Mouse (Mus musculus) heart, embryonic 15.5 days (tissue): ENCODE results near the gene Ccr3. TPM values are rescaled to one million over a fixed set of nuclear protein-coding genes. Genes with fewer than 3 reads are reported as not detected.

Experiments
- ATAC-seq: fragments of 200-750 bp; cut with Nextera tagmentation; replicated peaks from 2 replicates; pipeline ENCODE4 v1.8.0; 2017; ENCODE audit warnings: low read depth, moderate TSS enrichment; ENCODE audit not compliant: insufficient number of reproducible peaks, insufficient read depth, low FRiP score
- H3K27ac ChIP-seq: fragments of 300-500 bp; sonication (generic); 2 replicates; pipeline ENCODE4 v1.5.1; 2015; ENCODE audit warnings: mild to moderate bottlenecking, inconsistent platforms
- H3K27me3 ChIP-seq: fragments of 300-500 bp; sonication (generic); 2 replicates; pipeline ENCODE4 v1.6.1; 2015; ENCODE audit warnings: inconsistent platforms
- H3K36me3 ChIP-seq: fragments of 300-500 bp; sonication (generic); 2 replicates; pipeline ENCODE4 v1.6.1; 2015; ENCODE audit warnings: mild to moderate bottlenecking, inconsistent platforms
- H3K4me1 ChIP-seq: fragments of 300-500 bp; sonication (generic); replicated peaks from 2 replicates; pipeline ENCODE4 v1.6.1; 2015; ENCODE audit warnings: inconsistent platforms
- H3K4me2 ChIP-seq: fragments of 300-500 bp; sonication (generic); 2 replicates; pipeline ENCODE4 v1.6.1; 2015; ENCODE audit warnings: inconsistent platforms, mild to moderate bottlenecking, moderate library complexity
- H3K4me3 ChIP-seq: fragments of 300-500 bp; sonication (generic); 2 replicates; pipeline ENCODE4 v1.5.1; 2015; ENCODE audit warnings: mild to moderate bottlenecking, inconsistent platforms
- H3K9ac ChIP-seq: fragments of 300-500 bp; sonication (generic); 2 replicates; pipeline ENCODE4 v1.6.1; 2015; ENCODE audit warnings: mild to moderate bottlenecking, inconsistent platforms
- H3K9me3 ChIP-seq: fragments of 300-500 bp; sonication (generic); replicated peaks from 2 replicates; pipeline ENCODE4 v1.6.1; 2016; ENCODE audit warnings: inconsistent platforms
- WGBS: fragments of 180-500 bp; shearing (Covaris S2); methylation state at CpG from one replicate; pipeline ENCODE4 v1.1.7; 2015; ENCODE audit warnings: mixed read lengths; 5-methylcytosine and 5-hydroxymethylcytosine counted together
- polyA plus RNA-seq: library from polyadenylated mRNA; unstranded; fragments of >200 nt; fragmentation: Nextera tagmentation; extraction: Ambion mirVana; gene quantifications from 2 replicates; pipeline ENCODE4 v1.2.1, GENCODE M21; 2015

Gene Ccr3
- polyA plus RNA-seq, 1 experiment from 2014 or later, result 0.05 TPM

- 45% methylated on average over 3 of the region's 3 CpGs for WGBS
- ATAC-seq, result no peak
- Histone ChIP-seq H3K9ac (no peak overlapping the region), H3K9me3 (no peaks in the 10 kb centered on the region), H3K36me3 (no peaks in the 10 kb centered on the region), H3K4me2 (no peak overlapping the region), H3K4me1 (no peaks in the 10 kb centered on the region), H3K27ac (no peak overlapping the region), H3K4me3 (no peak overlapping the region), H3K27me3 (no peaks in the 10 kb centered on the region)
These were observed 24.1 kb upstream of the Ccr3 start for GRCm38 (mm10) chr9:123997719-123998118.

GRCm38 (mm10) chr9:123999784-124000183 lies 22.0 kb upstream of the Ccr3 start:
- no peaks in the 10 kb centered on the region for H3K36me3 ChIP-seq
- H3K9ac ChIP-seq, result no peak overlapping the region
- no peaks in the 10 kb centered on the region for H3K9me3 ChIP-seq
- no peaks in the 10 kb centered on the region for H3K4me1 ChIP-seq
- H3K27me3 ChIP-seq, result no peaks in the 10 kb centered on the region
- WGBS, result 79% methylated on average over 2 of the region's 2 CpGs
- H3K4me2 ChIP-seq, result no peak overlapping the region
- ATAC-seq, result no peak
- H3K4me3 ChIP-seq, result no peak overlapping the region
- no peak overlapping the region for H3K27ac ChIP-seq

- no peaks in the 10 kb centered on the region for H3K36me3 ChIP-seq
- no peaks in the 10 kb centered on the region for H3K4me1 ChIP-seq
- ATAC-seq, result no peak
- H3K9me3 ChIP-seq, result no peaks in the 10 kb centered on the region
- no peaks in the 10 kb centered on the region for H3K27me3 ChIP-seq
- no peak overlapping the region for H3K4me3 ChIP-seq
- 46% methylated on average over 2 of the region's 2 CpGs for WGBS
- no peak overlapping the region for H3K27ac ChIP-seq
- no peak overlapping the region for H3K9ac ChIP-seq
- H3K4me2 ChIP-seq, result no peak overlapping the region
These were observed 9.1 kb upstream of the Ccr3 start for GRCm38 (mm10) chr9:124012691-124013090.

- ATAC-seq, result no peak
- Histone ChIP-seq H3K4me2 (no peak overlapping the region), H3K4me3 (no peak overlapping the region), H3K9me3 (no peaks in the 10 kb centered on the region), H3K27ac (no peak overlapping the region), H3K4me1 (no peaks in the 10 kb centered on the region), H3K9ac (no peak overlapping the region), H3K36me3 (no peaks in the 10 kb centered on the region), H3K27me3 (no peaks in the 10 kb centered on the region)
- 63% methylated on average over 3 of the region's 3 CpGs for WGBS
These were observed 8.5 kb upstream of the Ccr3 start for GRCm38 (mm10) chr9:124013270-124013669.

GRCm38 (mm10) chr9:124014985-124015652 lies 6.7 kb upstream of the Ccr3 start:
- Histone ChIP-seq H3K9me3 (no peaks in the 10 kb centered on the region), H3K4me3 (no peak overlapping the region), H3K9ac (no peak overlapping the region), H3K36me3 (no peaks in the 10 kb centered on the region), H3K27ac (no peak overlapping the region), H3K4me2 (no peak overlapping the region), H3K27me3 (no peaks in the 10 kb centered on the region), H3K4me1 (no peaks in the 10 kb centered on the region)
- ATAC-seq, result no peak
- WGBS, result 77% methylated on average over 2 of the region's 2 CpGs

GRCm38 (mm10) chr9:124016048-124016447 lies 5.7 kb upstream of the Ccr3 start:
- Histone ChIP-seq H3K4me3 (no peak overlapping the region), H3K27ac (no peak overlapping the region), H3K36me3 (no peaks in the 10 kb centered on the region), H3K9me3 (no peaks in the 10 kb centered on the region), H3K4me1 (no peaks in the 10 kb centered on the region), H3K4me2 (no peak overlapping the region), H3K9ac (no peak overlapping the region), H3K27me3 (no peaks in the 10 kb centered on the region)
- ATAC-seq, result no peak
- WGBS, result 48% methylated on average over 2 of the region's 2 CpGs

- Histone ChIP-seq H3K4me1 (no peaks in the 10 kb centered on the region), H3K9ac (no peak overlapping the region), H3K36me3 (no peaks in the 10 kb centered on the region), H3K9me3 (no peaks in the 10 kb centered on the region), H3K4me2 (no peak overlapping the region), H3K4me3 (no peak overlapping the region), H3K27me3 (no peaks in the 10 kb centered on the region), H3K27ac (no peak overlapping the region)
- WGBS, result 70% methylated on average over 3 of the region's 3 CpGs
- ATAC-seq, result no peak
These were observed 1.9 kb upstream of the Ccr3 start for GRCm38 (mm10) chr9:124019887-124020286.

- Histone ChIP-seq H3K9me3 (no peaks in the 10 kb centered on the region), H3K27ac (no peak overlapping the region), H3K4me1 (0 out of 2 replicates have a peak, but pooled peaks cover 4% of the 10 kb centered on the region), H3K27me3 (no peaks in the 10 kb centered on the region), H3K36me3 (no peaks in the 10 kb centered on the region), H3K4me2 (no peak overlapping the region), H3K9ac (no peak overlapping the region), H3K4me3 (no peak overlapping the region)
- WGBS, result 61% methylated on average over 1 of the region's 1 CpGs
- no peak for ATAC-seq
These were observed 11.6 kb downstream of the Ccr3 start for GRCm38 (mm10) chr9:124033345-124033744.

- Histone ChIP-seq H3K27me3 (no peaks in the 10 kb centered on the region), H3K4me3 (no peak overlapping the region), H3K36me3 (no peaks in the 10 kb centered on the region), H3K4me2 (no peak overlapping the region), H3K9ac (no peak overlapping the region), H3K4me1 (0 out of 2 replicates have a peak, but pooled peaks cover 4% of the 10 kb centered on the region), H3K9me3 (no peaks in the 10 kb centered on the region), H3K27ac (no peak overlapping the region)
- 11% methylated on average over 4 of the region's 4 CpGs for WGBS
- peak; percentile 62; the same call in 1 of the 2 replicates for ATAC-seq
These were observed 15.9 kb downstream of the Ccr3 start for GRCm38 (mm10) chr9:124037707-124038106.

GRCm38 (mm10) chr9:124038158-124038582 lies 16.4 kb downstream of the Ccr3 start:
- Histone ChIP-seq H3K27me3 (no peaks in the 10 kb centered on the region), H3K4me1 (0 out of 2 replicates have a peak, but pooled peaks cover 4% of the 10 kb centered on the region), H3K4me2 (no peak overlapping the region), H3K9me3 (no peaks in the 10 kb centered on the region), H3K36me3 (no peaks in the 10 kb centered on the region), H3K27ac (no peak overlapping the region), H3K9ac (no peak overlapping the region), H3K4me3 (no peak overlapping the region)
- ATAC-seq, result 0 out of 2 replicates have a peak, but pooled peaks have one; percentile 18
- WGBS, result 29% methylated on average over 2 of the region's 2 CpGs

- H3K9me3 ChIP-seq, result no peaks in the 10 kb centered on the region
- H3K27me3 ChIP-seq, result no peaks in the 10 kb centered on the region
- 74% methylated on average over 5 of the region's 5 CpGs for WGBS
- no peak overlapping the region for H3K4me2 ChIP-seq
- no peak overlapping the region for H3K27ac ChIP-seq
- H3K36me3 ChIP-seq, result no peaks in the 10 kb centered on the region
- no peak overlapping the region for H3K4me3 ChIP-seq
- ATAC-seq, result no peak
- 0 out of 2 replicates have a peak, but pooled peaks cover 4% of the 10 kb centered on the region for H3K4me1 ChIP-seq
- no peak overlapping the region for H3K9ac ChIP-seq
These were observed 17.2 kb downstream of the Ccr3 start for GRCm38 (mm10) chr9:124038949-124039348.

GRCm38 (mm10) chr9:124040932-124041331 lies 19.2 kb downstream of the Ccr3 start:
- ATAC-seq, result no peak
- WGBS, result 60% methylated on average over 3 of the region's 3 CpGs
- H3K9me3 ChIP-seq, result no peaks in the 10 kb centered on the region
- no peak overlapping the region for H3K27ac ChIP-seq
- 0 out of 2 replicates have a peak, but pooled peaks cover 4% of the 10 kb centered on the region for H3K4me1 ChIP-seq
- no peak overlapping the region for H3K4me3 ChIP-seq
- no peaks in the 10 kb centered on the region for H3K27me3 ChIP-seq
- no peak overlapping the region for H3K9ac ChIP-seq
- no peak overlapping the region for H3K4me2 ChIP-seq
- H3K36me3 ChIP-seq, result no peaks in the 10 kb centered on the region
